Mouse (Mus musculus) macrophage (primary cell): ENCODE data around the gene Adgrl3. TPM values are rescaled to one million over a fixed set of nuclear protein-coding genes. Genes with fewer than 3 reads are reported as not detected.

Source experiments
- H3K27ac ChIP-seq: fragments of 350-480 bp; formaldehyde crosslinking; 2 replicates; pipeline ENCODE4 v1.9.0; 2021
- H3K36me3 ChIP-seq: fragments of 350-480 bp; formaldehyde crosslinking; 2 replicates; pipeline ENCODE4 v1.9.0; 2021; ENCODE audit errors: inconsistent target
- H3K4me3 ChIP-seq: fragments of 350-480 bp; formaldehyde crosslinking; 2 replicates; pipeline ENCODE4 v1.9.0; 2021; ENCODE audit errors: inconsistent target
- H3K79me2 ChIP-seq: fragments of 350-480 bp; formaldehyde crosslinking; 2 replicates; pipeline ENCODE4 v1.9.0; 2021; ENCODE audit errors: inconsistent target
- WGBS: methylation state at CpG from one replicate; pipeline ENCODE4 v1.1.7; 2026; ENCODE audit warnings: inconsistent platforms; ENCODE audit not compliant: missing documents; 5-methylcytosine and 5-hydroxymethylcytosine counted together
- polyA plus RNA-seq: library from polyadenylated mRNA; stranded (reverse); fragments of 250-400 nt; gene quantifications from 3 replicates; pipeline ENCODE4 v1.2.4, GENCODE M21; 2018; ENCODE audit warnings: inconsistent platforms

Adgrl3 gene
- polyA plus RNA-seq, 1 experiment from 2014 or later: not detected

GRCm38 (mm10) chr5:81738286-81739032 lies 718.5 kb downstream of the Adgrl3 start:
- Histone ChIP-seq H3K27ac (no peak overlapping the region), H3K36me3 (no peaks in the 10 kb centered on the region), H3K79me2 (no peaks in the 10 kb centered on the region), H3K4me3 (no peak overlapping the region)
- 74% methylated on average over 3 of the region's 3 CpGs for WGBS

GRCm38 (mm10) chr5:81752426-81752825 lies 732.5 kb downstream of the Adgrl3 start:
- WGBS: 92% methylated on average over 3 of the region's 3 CpGs
- no peak overlapping the region for H3K4me3 ChIP-seq
- H3K36me3 ChIP-seq: no peaks in the 10 kb centered on the region
- H3K79me2 ChIP-seq: no peaks in the 10 kb centered on the region
- no peak overlapping the region for H3K27ac ChIP-seq

- Histone ChIP-seq H3K27ac (no peak overlapping the region), H3K79me2 (no peaks in the 10 kb centered on the region), H3K36me3 (no peaks in the 10 kb centered on the region), H3K4me3 (no peak overlapping the region)
- 85% methylated on average over 2 of the region's 2 CpGs for WGBS
Measured at GRCm38 (mm10) chr5:81755711-81756110, 735.8 kb downstream of the Adgrl3 start.

- Histone ChIP-seq H3K79me2 (no peaks in the 10 kb centered on the region), H3K36me3 (no peaks in the 10 kb centered on the region), H3K27ac (no peak overlapping the region), H3K4me3 (no peak overlapping the region)
- 88% methylated on average over 7 of the region's 7 CpGs for WGBS
Measured at GRCm38 (mm10) chr5:81757093-81757725, 737.3 kb downstream of the Adgrl3 start.

GRCm38 (mm10) chr5:81776234-81776633 lies 756.3 kb downstream of the Adgrl3 start:
- Histone ChIP-seq H3K4me3 (no peak overlapping the region), H3K36me3 (no peaks in the 10 kb centered on the region), H3K79me2 (no peaks in the 10 kb centered on the region), H3K27ac (no peak overlapping the region)
- 93% methylated on average over 5 of the region's 5 CpGs for WGBS

- 80% methylated on average over 5 of the region's 5 CpGs for WGBS
- H3K79me2 ChIP-seq: no peaks in the 10 kb centered on the region
- H3K27ac ChIP-seq: no peak overlapping the region
- no peak overlapping the region for H3K4me3 ChIP-seq
- no peaks in the 10 kb centered on the region for H3K36me3 ChIP-seq
Measured at GRCm38 (mm10) chr5:81776746-81777145, 756.8 kb downstream of the Adgrl3 start.

- H3K4me3 ChIP-seq: no peak overlapping the region
- 88% methylated on average over 8 of the region's 8 CpGs for WGBS
- no peaks in the 10 kb centered on the region for H3K36me3 ChIP-seq
- H3K27ac ChIP-seq: no peak overlapping the region
- no peaks in the 10 kb centered on the region for H3K79me2 ChIP-seq
Measured at GRCm38 (mm10) chr5:81784770-81785169, 764.8 kb downstream of the Adgrl3 start.

GRCm38 (mm10) chr5:81790710-81791109 lies 770.8 kb downstream of the Adgrl3 start:
- H3K79me2 ChIP-seq: no peaks in the 10 kb centered on the region
- H3K27ac ChIP-seq: no peak overlapping the region
- WGBS: 90% methylated on average over 1 of the region's 1 CpGs
- H3K36me3 ChIP-seq: no peaks in the 10 kb centered on the region
- no peak overlapping the region for H3K4me3 ChIP-seq

- no peak overlapping the region for H3K27ac ChIP-seq
- 93% methylated on average over 9 of the region's 9 CpGs for WGBS
- no peaks in the 10 kb centered on the region for H3K79me2 ChIP-seq
- H3K36me3 ChIP-seq: no peaks in the 10 kb centered on the region
- H3K4me3 ChIP-seq: no peak overlapping the region
Measured at GRCm38 (mm10) chr5:81794125-81794524, 774.2 kb downstream of the Adgrl3 start.

- no peak overlapping the region for H3K27ac ChIP-seq
- 89% methylated on average over 24 of the region's 24 CpGs for WGBS
- H3K79me2 ChIP-seq: no peaks in the 10 kb centered on the region
- H3K4me3 ChIP-seq: no peak overlapping the region
- H3K36me3 ChIP-seq: no peaks in the 10 kb centered on the region
Measured at GRCm38 (mm10) chr5:81794601-81795000, 774.7 kb downstream of the Adgrl3 start.

- no peaks in the 10 kb centered on the region for H3K36me3 ChIP-seq
- no peak overlapping the region for H3K4me3 ChIP-seq
- WGBS: 75% methylated on average over 4 of the region's 4 CpGs
- no peak overlapping the region for H3K27ac ChIP-seq
- H3K79me2 ChIP-seq: no peaks in the 10 kb centered on the region
Measured at GRCm38 (mm10) chr5:81796128-81796527, 776.2 kb downstream of the Adgrl3 start.

GRCm38 (mm10) chr5:81810966-81811365 lies 791.0 kb downstream of the Adgrl3 start:
- no peaks in the 10 kb centered on the region for H3K36me3 ChIP-seq
- no peaks in the 10 kb centered on the region for H3K79me2 ChIP-seq
- no peak overlapping the region for H3K27ac ChIP-seq
- 92% methylated on average over 5 of the region's 5 CpGs for WGBS
- no peak overlapping the region for H3K4me3 ChIP-seq

GRCm38 (mm10) chr5:81832076-81832475 lies 812.1 kb downstream of the Adgrl3 start:
- Histone ChIP-seq H3K4me3 (no peak overlapping the region), H3K27ac (no peak overlapping the region), H3K36me3 (no peaks in the 10 kb centered on the region), H3K79me2 (no peaks in the 10 kb centered on the region)
- 100% methylated on average over 1 of the region's 1 CpGs for WGBS

GRCm38 (mm10) chr5:81832679-81833078 lies 812.7 kb downstream of the Adgrl3 start:
- no peaks in the 10 kb centered on the region for H3K79me2 ChIP-seq
- no peak overlapping the region for H3K4me3 ChIP-seq
- no peak overlapping the region for H3K27ac ChIP-seq
- H3K36me3 ChIP-seq: no peaks in the 10 kb centered on the region
- 58% methylated on average over 2 of the region's 2 CpGs for WGBS

GRCm38 (mm10) chr5:81837860-81838259 lies 817.9 kb downstream of the Adgrl3 start:
- 100% methylated on average over 2 of the region's 2 CpGs for WGBS
- Histone ChIP-seq H3K36me3 (no peaks in the 10 kb centered on the region), H3K4me3 (no peak overlapping the region), H3K27ac (no peak overlapping the region), H3K79me2 (no peaks in the 10 kb centered on the region)
